ENCODE assay signal across 9 mouse cellular contexts in genomic region chr17:47359964-47360363, GRCm38 (mm10). TPM values are rescaled to one million over a fixed set of nuclear protein-coding genes. Genes with fewer than 3 reads are reported as not detected.
DNase-seq lines count a peak whose midpoint lies in the region; ATAC-seq and TF ChIP-seq lines count a peak whose summit lies in the region.
"Had no signal": no experiment of that assay in that cellular context is flagged by ENCODE, and none has a peak within 500 bp of the region (broad histone marks: within the 10 kb centered on the region; RNA-seq: fewer than 3 reads in every experiment).

No protein-coding gene starts in this region.

- no peak overlapping the region for H3K9ac ChIP-seq in liver, postnatal 0 days (replicated peaks)

- H3K27ac ChIP-seq in liver, postnatal 0 days (ENCODE audit: low read depth), result no peak overlapping the region
- H3K27ac ChIP-seq in spleen, adult 2 months (ENCODE audit: insufficient read depth, low read length), result no peak overlapping the region

- no peak for TF ChIP-seq POLR2A in spleen, adult 2 months (IDR thresholded peaks at IDR 0.05; ENCODE audit: low read depth, low read length)

- H3K9me3 ChIP-seq in liver, postnatal 0 days (ENCODE audit: low read length), result no peaks in the 10 kb centered on the region

- no peaks in the 10 kb centered on the region for H3K4me1 ChIP-seq in liver, postnatal 0 days (ENCODE audit: insufficient read depth)
- no peaks in the 10 kb centered on the region for H3K4me1 ChIP-seq in spleen, adult 2 months (ENCODE audit: control insufficient read depth, insufficient read depth, insufficient read length)

- H3K4me3 ChIP-seq in liver, postnatal 0 days (ENCODE audit: low read depth, low read length), result no peak overlapping the region
- H3K4me3 ChIP-seq in spleen, adult 2 months (ENCODE audit: extremely low read depth, insufficient read depth, insufficient read length), result no peak overlapping the region
- H3K4me3 ChIP-seq: megakaryocyte, embryonic 14.5 days had no signal

- peak; percentile 24 to 54 for DNase-seq in heart, postnatal 10 days
- DNase-seq in heart, postnatal 25 days (ENCODE audit: low spot score), result no peak
- DNase-seq in CD4-positive helper T cell, adult 2 months (ENCODE audit: low read depth, low spot score), result peak; percentile 50
- peak; percentile 80 for DNase-seq in ZHBTc4 (ENCODE audit: low read depth, low spot score)
- peak; percentile 77 for DNase-seq in liver, postnatal 0 days
- peak; percentile 27 to 48 for DNase-seq in spleen, adult 2 months (ENCODE audit: low read depth in 1 of 2, low spot score in 2 of 2)

- no peak overlapping the region for H3K4me2 ChIP-seq in liver, postnatal 0 days (ENCODE audit: low read depth, low read length)

- peak; percentile 52; the same call in 1 of the 2 replicates for ATAC-seq in erythroid progenitor cell, adult 5-6 weeks (replicated peaks; ENCODE audit: low FRiP score, poor library complexity, severe bottlenecking)
- ATAC-seq in liver, postnatal 0 days, result no peak
- ATAC-seq in activated CD4-positive, CD25-positive, alpha-beta regulatory T cell, adult 4 months, result no peak

- intact Hi-C loops in heart, postnatal 10 days (cut with DNase I), result no loop called here
- intact Hi-C loops in heart, postnatal 25 days (cut with DNase I), result loop anchor here (10.0 kb wide), 1 partner anchor 255 kb away; the partner anchor contains the start of genes Bysl, Gm20517 and Med20

- no peaks in the 10 kb centered on the region for H3K36me3 ChIP-seq in liver, postnatal 0 days (replicated peaks; ENCODE audit: insufficient read depth, low read length)
- no peaks in the 10 kb centered on the region for H3K36me3 ChIP-seq in spleen, adult 2 months (ENCODE audit: control insufficient read depth, insufficient read depth, low read length)

- no peaks in the 10 kb centered on the region for H3K27me3 ChIP-seq in liver, postnatal 0 days (ENCODE audit: insufficient read depth, low read length)
- no peaks in the 10 kb centered on the region for H3K27me3 ChIP-seq in spleen, adult 2 months (ENCODE audit: control insufficient read depth, insufficient read depth, low read length)

- TF ChIP-seq CTCF in liver, postnatal 0 days (IDR thresholded peaks at IDR 0.05; ENCODE audit: low read depth), result peak; percentile 73
- peak; percentile 49; the same call in 1 of the 2 replicates for TF ChIP-seq CTCF in spleen, adult 2 months (IDR thresholded peaks at IDR 0.05; ENCODE audit: extremely low read depth, insufficient read depth, insufficient read length, insufficient replicate concordance)

- WGBS in liver, postnatal 0 days (ENCODE audit: insufficient replicate concordance), result 45% methylated on average over 6 of the region's 6 CpGs
- 41% methylated on average over 6 of the region's 6 CpGs for WGBS in spleen, adult 2 months

- no peak for TF ChIP-seq EP300 in liver, postnatal 0 days (IDR thresholded peaks at IDR 0.05; ENCODE audit: low read depth)

RNA-seq across cellular contexts. Expression of gene Mrps10, which starts 8.7 kb away (rescaled TPM):
- 10 to 100 TPM; 26.8 to 28.3 TPM for total RNA-seq in heart, postnatal 10 days (2021)
- 10 to 100 TPM; 19.7 to 20.4 TPM for total RNA-seq in heart, postnatal 25 days (2021)
- 7.6 and 8.4 TPM in 2 replicates for total RNA-seq in erythroid progenitor cell, adult 5-6 weeks (2015; ENCODE audit: low replicate concordance)
- 0.23 and 10.7 TPM in 2 replicates for total RNA-seq in erythroid progenitor cell, adult 5-6 weeks (2017; ENCODE audit: low replicate concordance)
- polyA plus RNA-seq in liver, postnatal 0 days (2015; fragmentation: Nextera tagmentation; extraction: Ambion mirVana), result 46.6 and 47.5 TPM in 2 replicates
- polyA plus RNA-seq in spleen, adult 2 months (2012; rRNA removed), result 10.1 and 11.3 TPM in 2 replicates
- polyA plus RNA-seq in activated CD4-positive, CD25-positive, alpha-beta regulatory T cell, adult 4 months (2017; shearing (Covaris generic)), result 10 to 100 TPM; 30.8 to 36.4 TPM

RNA-seq across cellular contexts. Expression of gene Guca1b, which starts 25.2 kb away (rescaled TPM):
- total RNA-seq in heart, postnatal 10 days (2021), result under 1 TPM in 1 of 2 experiments, not detected in 1; 0.30 TPM
- total RNA-seq in heart, postnatal 25 days (2021), result under 1 TPM; 0.36 to 0.65 TPM
- not detected in 2 replicates for total RNA-seq in erythroid progenitor cell, adult 5-6 weeks (2015; ENCODE audit: low replicate concordance)
- not detected in 2 replicates for total RNA-seq in erythroid progenitor cell, adult 5-6 weeks (2017; ENCODE audit: low replicate concordance)
- 0.11 and 0.13 TPM in 2 replicates for polyA plus RNA-seq in liver, postnatal 0 days (2015; fragmentation: Nextera tagmentation; extraction: Ambion mirVana)
- 1.7 and 2.2 TPM in 2 replicates for polyA plus RNA-seq in spleen, adult 2 months (2012; rRNA removed)
- 1 to 10 TPM; 1.1 TPM for polyA plus RNA-seq in activated CD4-positive, CD25-positive, alpha-beta regulatory T cell, adult 4 months (2017; shearing (Covaris generic))

RNA-seq across cellular contexts. Expression of gene Guca1a, which starts 40.4 kb away (rescaled TPM):
- total RNA-seq in heart, postnatal 10 days (2021), result under 1 TPM; 0.52 to 0.81 TPM
- total RNA-seq in heart, postnatal 25 days (2021), result under 1 TPM in 1 of 2 experiments, not detected in 1; 0.39 TPM
- 2.5 TPM in 1 of 2 replicates, not detected in the other for total RNA-seq in erythroid progenitor cell, adult 5-6 weeks (2015; ENCODE audit: low replicate concordance)
- not detected in 2 replicates for total RNA-seq in erythroid progenitor cell, adult 5-6 weeks (2017; ENCODE audit: low replicate concordance)
- 1.5 TPM in 2 replicates for polyA plus RNA-seq in liver, postnatal 0 days (2015; fragmentation: Nextera tagmentation; extraction: Ambion mirVana)
- polyA plus RNA-seq in spleen, adult 2 months (2012; rRNA removed), result 1.9 and 2.0 TPM in 2 replicates
- polyA plus RNA-seq in activated CD4-positive, CD25-positive, alpha-beta regulatory T cell, adult 4 months (2017; shearing (Covaris generic)), result not detected
